Mouse (Mus musculus) cerebellum, adult 18-20 months (tissue): ENCODE results near the gene Trex1.

Experiments used
- DNase-seq, 2 experiments: peaks; one replicate each; pipeline ENCODE4 v3.0.0; 2021

Trex1 gene

GRCm38 (mm10) chr9:109050674-109050997, 8.9 kb downstream of the Trex1 start:
- no peak for DNase-seq

- DNase-seq = no peak
Measured at GRCm38 (mm10) chr9:109049996-109050673, 9.4 kb downstream of the Trex1 start.

GRCm38 (mm10) chr9:109049316-109049715, 10.2 kb downstream of the Trex1 start:
- DNase-seq = no peak

- peak; percentile 53 to 57 for DNase-seq
Measured at GRCm38 (mm10) chr9:109046306-109046705, 13.2 kb downstream of the Trex1 start.

GRCm38 (mm10) chr9:109041351-109041750, 18.2 kb downstream of the Trex1 start:
- DNase-seq = no peak

GRCm38 (mm10) chr9:109040906-109041305, 18.6 kb downstream of the Trex1 start:
- no peak for DNase-seq

- DNase-seq = peak; percentile 32 to 43
Measured at GRCm38 (mm10) chr9:109040216-109040615, 19.3 kb downstream of the Trex1 start.

- peak in 1 of 2 experiments; percentile 12 for DNase-seq
Measured at GRCm38 (mm10) chr9:109039681-109040080, 19.9 kb downstream of the Trex1 start.

- peak; percentile 69 to 79 for DNase-seq
Measured at GRCm38 (mm10) chr9:109038901-109039364, 20.6 kb downstream of the Trex1 start.

- DNase-seq = peak; percentile 61 to 69
Measured at GRCm38 (mm10) chr9:109038086-109038895, 21.2 kb downstream of the Trex1 start, which contains the start of gene Shisa5. Shisa5 (plus strand) TSS chr9:109038565.

- no peak for DNase-seq
Measured at GRCm38 (mm10) chr9:109032435-109032834, 27.1 kb downstream of the Trex1 start.

- no peak for DNase-seq
Measured at GRCm38 (mm10) chr9:109031686-109032085, 27.8 kb downstream of the Trex1 start.

GRCm38 (mm10) chr9:109031001-109031400, 28.5 kb downstream of the Trex1 start:
- DNase-seq = no peak

- DNase-seq = no peak
Measured at GRCm38 (mm10) chr9:109030312-109030711, 29.2 kb downstream of the Trex1 start.

- DNase-seq = no peak
Measured at GRCm38 (mm10) chr9:109028919-109029318, 30.6 kb downstream of the Trex1 start.

GRCm38 (mm10) chr9:109028421-109028820, 31.1 kb downstream of the Trex1 start:
- no peak for DNase-seq

GRCm38 (mm10) chr9:109027521-109027920, 32.0 kb downstream of the Trex1 start:
- no peak for DNase-seq

GRCm38 (mm10) chr9:109022866-109023685, 36.5 kb downstream of the Trex1 start:
- no peak for DNase-seq

GRCm38 (mm10) chr9:109021428-109021827, 38.1 kb downstream of the Trex1 start:
- DNase-seq = no peak

- no peak for DNase-seq
Measured at GRCm38 (mm10) chr9:109016973-109017604, 42.4 kb downstream of the Trex1 start.

GRCm38 (mm10) chr9:109015397-109015796, 44.1 kb downstream of the Trex1 start:
- no peak for DNase-seq

- DNase-seq = no peak
Measured at GRCm38 (mm10) chr9:109010316-109010690, 49.2 kb downstream of the Trex1 start.
